Mouse (Mus musculus) liver, embryonic 14.5 days (tissue): ENCODE data around the gene Cda. TPM values are rescaled to one million over a fixed set of nuclear protein-coding genes. Genes with fewer than 3 reads are reported as not detected.

Experiments used
- ATAC-seq: fragments of 200-750 bp; cut with Nextera tagmentation; 2 replicates; pipeline ENCODE4 v1.8.0; 2017; ENCODE audit warnings: moderate number of reproducible peaks, mild to moderate bottlenecking, moderate library complexity; ENCODE audit not compliant: insufficient read depth
- DNase-seq, 3 experiments: peaks; one replicate each; pipeline ENCODE4 v3.0.0-alpha.2; 2012 to 2013; ENCODE audit warnings: low read depth in 3 of 3, low spot score in 3 of 3
- H3K27ac ChIP-seq: fragments of 300-500 bp; sonication (generic); 2 replicates; pipeline ENCODE4 v1.5.1; 2014; ENCODE audit warnings: moderate library complexity, mild to moderate bottlenecking, control low read depth, inconsistent platforms
- H3K27me3 ChIP-seq: fragments of 300-500 bp; sonication (generic); 2 replicates; pipeline ENCODE4 v1.6.1; 2014; ENCODE audit warnings: mild to moderate bottlenecking, low read length, moderate library complexity; ENCODE audit not compliant: control insufficient read depth, insufficient read depth
- H3K36me3 ChIP-seq: fragments of 300-500 bp; sonication (generic); replicated peaks from 2 replicates; pipeline ENCODE4 v1.6.1; 2014; ENCODE audit warnings: low read depth; ENCODE audit not compliant: control insufficient read depth, insufficient read depth
- H3K4me1 ChIP-seq, 2 experiments: fragments of 200-500 bp in 1 of 2; fragments of 300-500 bp in 1 of 2; sonication (generic) in 1 of 2; replicated peaks; 2 replicates each; pipeline ENCODE4 v1.6.1; 2012 to 2014; ENCODE audit warnings: antibody characterized with exemption in 1 of 2, inconsistent platforms in 1 of 2, low read length in 1 of 2; ENCODE audit not compliant: control insufficient read depth in 2 of 2, insufficient read depth in 2 of 2
- H3K4me2 ChIP-seq: fragments of 300-500 bp; sonication (generic); 2 replicates; pipeline ENCODE4 v1.6.1; 2014; ENCODE audit warnings: low read depth, mild to moderate bottlenecking, control low read depth, moderate library complexity
- H3K4me3 ChIP-seq, 2 experiments: fragments of 200-500 bp in 1 of 2; fragments of 300-500 bp in 1 of 2; sonication (generic) in 1 of 2; 2 replicates each; pipeline ENCODE4 v1.5.1; 2012 to 2014; ENCODE audit warnings: low read depth in 2 of 2, low read length in 2 of 2, mild to moderate bottlenecking in 2 of 2, control low read depth in 1 of 2, inconsistent platforms in 1 of 2, moderate library complexity in 1 of 2; ENCODE audit not compliant: insufficient read depth in 1 of 2
- H3K9ac ChIP-seq: fragments of 300-500 bp; sonication (generic); replicated peaks from 2 replicates; pipeline ENCODE4 v1.6.1; 2014; ENCODE audit warnings: mild to moderate bottlenecking, control low read depth, moderate library complexity
- H3K9me3 ChIP-seq: fragments of 300-500 bp; sonication (generic); 2 replicates; pipeline ENCODE4 v1.6.1; 2016; ENCODE audit warnings: low read length, mixed read lengths; ENCODE audit not compliant: control insufficient read depth
- CTCF ChIP-seq: IDR thresholded peaks from 2 replicates; pipeline ENCODE4 v1.5.1; 2016; ENCODE audit warnings: antibody characterized with exemption, low read depth, control low read depth
- EP300 ChIP-seq: IDR thresholded peaks from 2 replicates; pipeline ENCODE4 v1.6.1; 2016; ENCODE audit warnings: antibody characterized with exemption, low read depth
- WGBS: fragments of 180-500 bp; shearing (Covaris S2); extraction: QIAGEN DNeasy Blood & Tissue Kit; methylation state at CpG from one replicate; pipeline ENCODE4 v1.1.7; 2014; ENCODE audit not compliant: insufficient replicate concordance; 5-methylcytosine and 5-hydroxymethylcytosine counted together
- polyA plus RNA-seq, 2 experiments: library from polyadenylated mRNA; depleted of rRNA in 1 of 2; stranded (reverse) in 1 of 2; unstranded in 1 of 2; fragments of >200 nt; fragmentation: Nextera tagmentation in 1 of 2; extraction: Ambion mirVana in 1 of 2; gene quantifications; 2 replicates each; pipeline versions ENCODE4 v1.2.1 to v1.2.3; 2012 to 2014

Cda gene
- polyA plus RNA-seq (2012; rRNA removed) = 2.6 and 2.7 TPM in 2 replicates
- 3.3 and 3.7 TPM in 2 replicates for polyA plus RNA-seq (2014; fragmentation: Nextera tagmentation; extraction: Ambion mirVana)

GRCm38 (mm10) chr4:138367641-138368497 is at the start of gene Cda:
Gene Cda, minus strand, starts transcription at chr4:138367992.
- ATAC-seq (peak; percentile 66; the same call in 1 of the 2 replicates), DNase-seq (peak; percentile 12 to 33 (median 22))
- TF ChIP-seq CTCF (no peak), EP300 (no peak)
- Histone ChIP-seq H3K4me1 (peaks cover 0 to 4% of the 10 kb centered on the region in 2 experiments; a peak in 2 of 4 replicates), H3K9me3 (no peaks in the 10 kb centered on the region), H3K36me3 (no peaks in the 10 kb centered on the region), H3K27ac (no peak within 1 kb of the TSS), H3K4me2 (peak within 1 kb of the TSS; percentile 46), H3K27me3 (no peaks in the 10 kb centered on the region), H3K4me3 (peak within 1 kb of the TSS; percentile 22 to 43), H3K9ac (no peak within 1 kb of the TSS; the same call in 1 of the 2 replicates)
- WGBS = 3% methylated on average over 34 of the region's 34 CpGs

- H3K36me3 ChIP-seq = no peaks in the 10 kb centered on the region
- H3K4me2 ChIP-seq = no peak overlapping the region
- no peak overlapping the region for H3K27ac ChIP-seq
- no peaks in the 10 kb centered on the region; the same call in 1 of the 2 replicates for H3K27me3 ChIP-seq
- no peak overlapping the region for H3K9ac ChIP-seq
- TF ChIP-seq CTCF = 0 out of 2 replicates have a peak, but pooled peaks have one; percentile 8
- no peak for TF ChIP-seq EP300
- ATAC-seq (no peak), DNase-seq (no peak)
- WGBS = 53% methylated on average over 5 of the region's 5 CpGs
- no peaks in the 10 kb centered on the region for H3K4me1 ChIP-seq
- H3K9me3 ChIP-seq = no peaks in the 10 kb centered on the region
- no peak overlapping the region for H3K4me3 ChIP-seq
Measured at GRCm38 (mm10) chr4:138416414-138416813, 48.6 kb upstream of the Cda start.

- TF ChIP-seq CTCF = no peak
- no peak for TF ChIP-seq EP300
Measured at GRCm38 (mm10) chr4:138415991-138416390, 48.2 kb upstream of the Cda start.

GRCm38 (mm10) chr4:138414725-138415124 is 46.9 kb upstream of the Cda start:
- 12% methylated on average over 6 of the region's 6 CpGs for WGBS
- Histone ChIP-seq H3K36me3 (no peaks in the 10 kb centered on the region), H3K27me3 (no peaks in the 10 kb centered on the region; the same call in 1 of the 2 replicates), H3K9ac (no peak overlapping the region), H3K9me3 (no peaks in the 10 kb centered on the region), H3K4me1 (no peaks in the 10 kb centered on the region), H3K4me3 (no peak overlapping the region), H3K27ac (no peak overlapping the region), H3K4me2 (no peak overlapping the region)
- TF ChIP-seq CTCF (no peak), EP300 (no peak)
- DNase-seq = no peak
- no peak for ATAC-seq

More at GRCm38 (mm10) chr4:138415991-138416390, 48.2 kb upstream of the Cda start:
- Histone ChIP-seq H3K9me3 (no peaks in the 10 kb centered on the region), H3K9ac (no peak overlapping the region), H3K4me3 (no peak overlapping the region), H3K27ac (no peak overlapping the region), H3K27me3 (no peaks in the 10 kb centered on the region; the same call in 1 of the 2 replicates), H3K4me1 (no peaks in the 10 kb centered on the region), H3K4me2 (no peak overlapping the region), H3K36me3 (no peaks in the 10 kb centered on the region)
- DNase-seq (no peak), ATAC-seq (no peak)
- WGBS = 47% methylated on average over 3 of the region's 3 CpGs

GRCm38 (mm10) chr4:138411504-138412121 is 43.8 kb upstream of the Cda start:
- H3K9me3 ChIP-seq = no peaks in the 10 kb centered on the region
- DNase-seq (no peak), ATAC-seq (no peak)
- H3K36me3 ChIP-seq = no peaks in the 10 kb centered on the region
- no peak overlapping the region for H3K9ac ChIP-seq
- H3K27ac ChIP-seq = no peak overlapping the region
- H3K27me3 ChIP-seq = no peaks in the 10 kb centered on the region; the same call in 1 of the 2 replicates
- WGBS = 52% methylated on average over 7 of the region's 7 CpGs
- TF ChIP-seq CTCF (no peak), EP300 (no peak)
- H3K4me2 ChIP-seq = no peak overlapping the region
- H3K4me3 ChIP-seq = no peak overlapping the region
- H3K4me1 ChIP-seq = no peaks in the 10 kb centered on the region
